Mouse (Mus musculus): ENCODE results near the gene Dock8.

DNA sequence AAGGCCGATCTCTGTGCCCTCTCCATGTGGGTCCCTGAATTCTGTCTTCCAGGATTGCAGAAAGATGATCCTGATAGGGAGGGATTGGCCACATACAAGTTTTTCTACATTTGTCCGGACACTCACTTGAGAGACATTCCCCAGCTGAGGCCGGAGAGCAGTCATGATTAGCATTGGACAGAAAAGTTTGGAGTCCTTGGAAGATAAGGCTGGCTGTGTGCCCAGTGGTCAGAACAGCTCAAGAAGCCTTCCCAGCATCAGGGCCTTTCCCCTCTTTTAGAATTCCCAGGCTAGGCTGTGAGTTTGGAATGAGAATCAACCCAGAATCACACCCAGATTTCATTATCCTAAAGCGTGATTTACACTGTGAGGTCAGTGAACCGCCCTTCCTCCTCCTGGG is 187.0 kb downstream of the Dock8 start:
- TF ChIP-seq CTCF (IDR thresholded peaks at IDR 0.05; ENCODE audit: borderline replicate concordance, insufficient read depth, low read depth, low read length) (no peak), POLR2A (IDR thresholded peaks at IDR 0.05; ENCODE audit: borderline replicate concordance, insufficient read depth, low read length) (no peak)

Data from cerebellum, adult 2 months (tissue).